Comparison of ENCODE assay signal across 21 mouse cellular contexts in the genomic region with DNA sequence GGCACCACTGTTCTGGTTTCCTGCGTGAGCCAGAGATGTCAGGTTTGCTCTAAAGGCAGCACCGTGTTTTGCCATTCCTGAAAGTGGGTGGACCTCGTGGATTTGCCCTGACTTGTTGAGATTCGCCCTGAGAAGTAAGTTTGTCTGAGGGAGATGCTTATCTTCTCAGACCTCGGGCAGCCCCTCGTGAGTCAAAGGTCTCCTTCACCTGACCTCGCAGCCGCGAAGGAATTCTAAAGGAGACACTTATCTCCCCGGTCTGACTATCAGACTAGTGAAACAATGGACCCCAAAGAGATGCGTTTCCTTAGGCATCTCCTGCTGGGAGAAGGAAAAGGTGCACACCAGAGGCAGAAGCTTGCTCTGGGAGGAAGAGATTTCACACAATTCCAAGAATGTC. TPM values are rescaled to one million over a fixed set of nuclear protein-coding genes. Genes with fewer than 3 reads are reported as not detected.
DNase-seq lines count a peak whose midpoint lies in the region; ATAC-seq lines count a peak whose summit lies in the region.
"Had no signal": no experiment of that assay in that cellular context is flagged by ENCODE, and none has a peak within 500 bp of the region (broad histone marks: within the 10 kb centered on the region; RNA-seq: fewer than 3 reads in every experiment).

No protein-coding gene starts in this region.

- ATAC-seq in monocyte, adult 5-6 weeks (replicated peaks; ENCODE audit: insufficient number of reproducible peaks, low FRiP score, low TSS enrichment, poor library complexity, severe bottlenecking), result no peak
- ATAC-seq: forebrain, embryonic 15.5 days; hindbrain, embryonic 16.5 days; intestine, embryonic 15.5 days had no signal

- DNase-seq in embryo, embryonic 10 days (ENCODE audit: low spot score), result peak; percentile 12
- DNase-seq in embryo, embryonic 9.5 days (ENCODE audit: extremely low spot score), result no peak
- DNase-seq in urinary bladder, adult 18-20 months (ENCODE audit: low spot score in 2 of 2), result peak; percentile 40 to 55
- DNase-seq in urinary bladder, postnatal 4 days (ENCODE audit: low spot score in 2 of 2), result no peak
- DNase-seq in ES-CJ7 (ENCODE audit: low read depth, low spot score), result peak; percentile 55
- peak; percentile 67 for DNase-seq in ZHBTc4 (ENCODE audit: low read depth, low spot score)
- no peak for DNase-seq in adrenal gland, adult 18-20 months (ENCODE audit: low spot score in 2 of 2)
- DNase-seq: adrenal gland, adult 8-10 months; adrenal gland, postnatal 25 days; cerebellum, adult 11-12 months; cerebellum, adult 8-10 months; cerebellum, postnatal 14 days; gastrocnemius, postnatal 25 days; heart, adult 18-20 months; heart, postnatal 10 days; heart, postnatal 36 days had no signal

RNA-seq across cellular contexts. Expression of a gene that starts 46.0 kb away (rescaled TPM):
- total RNA-seq in monocyte, adult 5-6 weeks (2017), result 4.9 to 7.6 TPM (median 6.0 TPM) in 3 replicates
- total RNA-seq in adrenal gland, adult 18-20 months (2021), result 1 to 10 TPM; 4.4 to 5.0 TPM
- total RNA-seq: MEL had no signal

Comparison
In these comparisons a context has a peak if more than half of its experiments do, and no peak if none do; other contexts are left out.
1. DNase-seq: peak in embryo, embryonic 10 days (single experiment), urinary bladder, adult 18-20 months (2 of 2), ES-CJ7 (single experiment) and ZHBTc4 (single experiment); none in embryo, embryonic 9.5 days (single experiment), urinary bladder, postnatal 4 days (0 of 2) and adrenal gland, adult 18-20 months (0 of 2).